Mouse (Mus musculus) olfactory bulb, adult 2 months (tissue): Measurements from ENCODE around the gene Fra10ac1. TPM values are rescaled to one million over a fixed set of nuclear protein-coding genes. Genes with fewer than 3 reads are reported as not detected.

ENCODE experiments used
- H3K27ac ChIP-seq: fragments of 200-500 bp; 2 replicates; pipeline ENCODE4 v1.5.1; 2012; ENCODE audit warnings: low read depth, low read length; ENCODE audit not compliant: insufficient read depth
- H3K4me1 ChIP-seq: fragments of 200-500 bp; 2 replicates; pipeline ENCODE4 v1.6.1; 2012; ENCODE audit warnings: low read length; ENCODE audit not compliant: control insufficient read depth, insufficient read depth
- H3K4me3 ChIP-seq: fragments of 200-500 bp; 2 replicates; pipeline ENCODE4 v1.5.1; 2012; ENCODE audit warnings: mild to moderate bottlenecking, low read depth, low read length, moderate library complexity; ENCODE audit not compliant: insufficient read depth
- CTCF ChIP-seq: fragments of 200-500 bp; IDR thresholded peaks from 2 replicates; pipeline ENCODE4 v1.5.1; 2012; ENCODE audit warnings: low read depth, mild to moderate bottlenecking, low read length, moderate library complexity; ENCODE audit not compliant: insufficient read depth
- POLR2A ChIP-seq: fragments of 200-500 bp; IDR thresholded peaks from 2 replicates; pipeline ENCODE4 v1.6.1; 2012; ENCODE audit warnings: mild to moderate bottlenecking, low read depth, low read length, moderate library complexity; ENCODE audit not compliant: insufficient read depth
- WGBS: fragments of 180-500 bp; shearing (Covaris S2); methylation state at CpG from one replicate; pipeline ENCODE4 v1.1.7; 2018; 5-methylcytosine and 5-hydroxymethylcytosine counted together
- polyA plus RNA-seq: library from polyadenylated mRNA; stranded (reverse); fragments of >200 nt; gene quantifications from 2 replicates; pipeline ENCODE4 v1.2.4, GENCODE M21; 2012; ENCODE audit warnings: low replicate concordance; ENCODE audit not compliant: missing spikeins, insufficient read depth, insufficient read length

Gene Fra10ac1
- polyA plus RNA-seq, result not detected in 2 replicates

DNA sequence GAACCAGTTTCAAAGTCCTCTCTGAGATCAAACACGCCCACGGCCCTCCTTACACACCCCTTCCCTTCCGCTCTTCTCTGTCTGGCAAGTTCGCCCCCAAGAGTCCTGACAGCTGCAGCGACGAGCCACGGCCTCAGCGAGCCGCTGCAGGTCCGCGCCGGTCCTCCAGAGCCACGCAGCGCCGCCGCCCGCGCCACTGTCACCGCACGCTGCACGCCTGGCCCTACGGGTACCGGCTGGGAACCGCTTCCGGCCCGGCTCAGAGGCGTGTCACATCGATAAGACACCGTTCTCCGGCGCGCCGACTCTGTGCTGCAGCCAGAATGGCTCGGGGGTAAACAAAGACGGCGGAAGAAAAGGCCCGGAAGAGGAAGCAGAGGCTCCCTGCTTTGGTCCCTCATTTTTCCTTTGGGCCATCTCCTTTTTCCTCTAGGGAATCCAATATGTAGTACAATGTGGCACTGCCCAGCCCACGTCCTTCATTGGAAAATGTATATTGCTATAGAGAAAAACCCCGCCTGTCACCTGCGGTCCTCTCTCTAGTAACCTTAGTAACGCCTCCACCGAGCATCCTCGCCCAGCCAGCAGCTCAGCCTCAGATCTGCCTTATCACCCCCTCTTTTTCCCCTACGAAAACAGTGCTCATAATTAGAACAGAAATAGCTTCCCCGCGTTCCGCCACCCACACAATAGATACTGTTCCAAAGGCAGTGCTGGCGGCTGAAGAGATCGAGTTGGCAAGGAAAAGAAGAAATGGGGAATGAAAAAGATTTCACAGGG lies at the start of gene Fra10ac1:
Fra10ac1 (minus strand) TSS at position 252 of the 780 bp plus-strand sequence.
- peaks cover 3% of the 10 kb centered on the region; the same call in 1 of the 2 replicates for H3K4me1 ChIP-seq
- peak; percentile 59 for TF ChIP-seq POLR2A
- TF ChIP-seq CTCF, result peak; percentile 62

DNA sequence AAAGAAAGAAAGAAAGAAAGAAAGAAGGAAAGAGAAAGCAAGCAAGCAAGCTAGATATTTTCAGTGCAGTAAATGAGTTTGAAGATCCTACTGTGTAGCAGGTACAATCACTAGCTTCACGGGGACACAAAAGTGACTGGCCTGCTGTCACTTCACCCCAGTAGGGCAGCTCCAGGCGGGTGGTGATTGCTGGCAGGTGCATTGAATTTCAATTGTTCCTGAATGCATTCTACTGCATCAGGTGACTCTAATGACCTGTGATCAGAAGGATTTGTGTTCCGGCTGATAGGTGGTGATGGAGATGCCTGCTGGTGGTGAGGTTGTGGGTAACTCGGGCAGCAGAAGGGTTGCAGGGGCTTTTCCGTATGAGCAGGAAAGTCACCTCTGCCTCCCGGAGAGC lies 47.1 kb upstream of the Fra10ac1 start:
- 68% methylated on average over 6 of the region's 6 CpGs for WGBS
- no peak overlapping the region for H3K4me3 ChIP-seq
- TF ChIP-seq CTCF, result no peak
- TF ChIP-seq POLR2A, result no peak
- no peak overlapping the region for H3K27ac ChIP-seq
- H3K4me1 ChIP-seq, result peaks cover 12% of the 10 kb centered on the region; the same call in 1 of the 2 replicates

More for the DNA sequence above, at the start of gene Fra10ac1:
- under 1% methylated on average over 49 of the region's 49 CpGs for WGBS
- peak within 1 kb of the TSS; percentile 93 for H3K4me3 ChIP-seq
- H3K27ac ChIP-seq, result peak within 1 kb of the TSS; percentile 100

DNA sequence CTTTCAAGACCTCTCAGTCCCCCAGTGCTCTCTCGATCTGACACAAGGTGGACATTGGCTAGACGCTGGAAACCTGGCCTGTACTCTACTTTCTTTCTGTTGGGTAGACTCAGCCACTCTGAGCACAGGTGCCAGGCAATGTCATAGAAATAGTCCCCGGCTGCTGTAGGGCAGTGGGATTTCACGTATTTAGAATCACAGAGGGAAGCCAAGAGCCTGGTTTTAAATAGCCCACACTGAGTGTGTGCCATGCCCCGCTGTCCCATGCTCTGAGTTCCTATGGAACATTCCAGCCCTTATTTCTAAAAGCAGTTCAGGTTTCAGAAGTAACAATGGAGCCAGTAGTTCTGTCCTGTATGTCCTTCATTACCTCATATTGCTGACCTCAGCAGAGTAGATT lies 43.5 kb upstream of the Fra10ac1 start:
- H3K4me3 ChIP-seq, result no peak overlapping the region
- H3K27ac ChIP-seq, result no peak overlapping the region
- no peak for TF ChIP-seq CTCF
- no peak for TF ChIP-seq POLR2A
- H3K4me1 ChIP-seq, result peaks cover 11% of the 10 kb centered on the region
- 72% methylated on average over 5 of the region's 5 CpGs for WGBS

DNA sequence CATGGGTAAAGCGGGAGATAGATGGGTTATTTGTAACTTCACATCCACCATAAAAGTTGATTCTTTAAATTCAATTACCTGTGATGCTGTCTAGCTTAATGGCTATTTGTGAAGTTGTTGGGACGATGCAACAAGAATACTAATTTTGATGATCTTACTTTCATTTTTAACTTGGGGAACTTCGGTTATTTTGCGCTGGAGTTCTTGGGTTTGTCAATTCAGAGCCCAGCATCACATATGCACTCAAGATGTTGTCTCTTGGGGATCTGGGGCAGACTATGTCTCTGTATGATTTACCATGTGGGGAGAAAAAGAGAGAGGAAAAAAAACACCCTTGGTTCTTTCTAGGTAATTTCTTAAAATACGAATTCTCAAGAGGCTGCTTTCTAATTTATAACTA lies 41.8 kb upstream of the Fra10ac1 start:
- no peak overlapping the region for H3K27ac ChIP-seq
- no peak for TF ChIP-seq CTCF
- TF ChIP-seq POLR2A, result no peak
- WGBS, result 30% methylated on average over 5 of the region's 5 CpGs

DNA sequence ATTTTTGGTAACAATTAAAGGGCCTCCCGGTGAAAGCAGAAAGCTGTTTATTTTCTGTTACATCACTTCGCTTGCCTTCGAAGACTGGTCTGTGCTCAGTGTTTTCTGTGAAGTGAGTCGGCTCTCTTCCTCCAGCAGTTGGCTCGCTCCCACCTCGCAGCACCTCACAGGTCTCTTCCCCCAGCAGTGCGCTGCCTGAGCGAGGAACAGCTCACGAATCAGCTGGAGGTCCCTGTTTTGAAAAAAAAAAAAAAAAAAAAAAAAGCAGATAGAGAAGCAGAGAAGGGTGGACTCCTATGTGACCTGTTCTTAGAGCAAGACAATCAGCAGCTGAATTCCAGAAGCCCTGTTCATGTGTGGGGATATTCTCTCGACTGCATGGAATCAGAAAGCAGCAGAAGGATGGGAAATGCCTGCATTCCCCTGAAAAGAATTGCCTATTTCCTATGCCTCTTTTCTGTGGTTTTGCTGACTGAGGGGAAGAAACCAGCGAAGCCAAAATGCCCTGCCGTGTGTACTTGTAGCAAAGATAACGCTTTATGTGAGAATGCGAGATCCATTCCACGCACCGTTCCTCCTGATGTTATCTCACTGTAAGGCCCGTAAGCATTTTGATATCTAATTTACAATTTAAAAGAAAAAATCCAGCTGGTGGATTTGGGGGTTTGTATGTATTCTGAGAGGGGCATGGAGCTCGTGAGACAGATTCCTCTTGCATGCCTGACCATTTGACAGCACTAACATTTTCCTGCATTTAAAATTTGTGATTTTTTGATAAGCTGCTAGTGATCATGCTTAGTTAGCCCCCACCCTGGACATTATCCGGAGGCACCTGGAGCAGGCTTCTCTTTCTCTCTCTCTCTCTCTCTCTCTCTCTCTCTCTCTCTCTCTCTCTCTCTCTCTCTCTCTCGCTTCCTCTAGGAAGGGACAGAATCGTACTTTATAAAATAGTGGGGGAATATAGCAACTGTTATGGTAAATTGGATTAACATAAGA lies 40.8 kb upstream of the Fra10ac1 start, which contains the start of gene Lgi1:
Lgi1 (plus strand) TSS at position 32 of the 996 bp plus-strand sequence.
- Histone ChIP-seq H3K27ac (peak within 1 kb of the TSS; percentile 90), H3K4me3 (peak within 1 kb of the TSS; percentile 38), H3K4me1 (peaks cover 14% of the 10 kb centered on the region)
- TF ChIP-seq CTCF (no peak), POLR2A (0 out of 2 replicates have a peak, but pooled peaks have one; percentile 6)
- WGBS, result 7% methylated on average over 21 of the region's 21 CpGs

More for the DNA sequence above, 41.8 kb upstream of the Fra10ac1 start:
- Histone ChIP-seq H3K4me3 (no peak overlapping the region), H3K4me1 (peaks cover 12% of the 10 kb centered on the region)

DNA sequence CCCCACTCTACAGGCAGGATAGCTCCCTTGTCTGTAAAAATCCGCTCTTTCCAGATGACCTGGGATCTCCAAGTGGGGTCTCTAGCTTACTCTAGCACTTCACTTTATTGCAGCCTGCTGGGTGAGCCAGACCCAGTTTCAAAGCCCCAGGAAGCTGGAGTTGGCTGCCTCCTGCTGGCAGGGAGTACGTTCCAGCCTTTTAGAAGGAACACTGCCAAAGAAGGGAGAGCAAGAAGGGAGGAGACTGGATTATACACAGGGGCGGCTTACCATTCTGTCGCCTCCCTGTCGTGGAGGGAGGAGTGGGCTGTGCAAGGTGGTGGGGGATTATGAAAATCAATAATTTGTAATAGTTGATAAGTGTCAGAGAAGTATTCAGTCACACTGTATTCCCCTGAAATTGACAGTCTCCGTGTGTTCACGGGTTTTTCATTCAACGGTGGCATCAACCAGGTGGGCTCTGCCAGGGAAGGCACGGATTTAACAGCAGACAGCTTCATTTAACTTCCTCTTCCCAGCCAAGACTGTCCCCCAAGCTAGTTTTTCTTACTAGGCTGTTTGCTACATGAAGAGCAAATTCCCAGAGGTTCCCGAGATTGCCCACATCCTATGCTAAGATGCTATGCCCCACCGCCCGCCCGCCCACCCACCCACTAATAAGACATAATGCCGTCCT lies 40.0 kb upstream of the Fra10ac1 start:
- H3K4me1 ChIP-seq, result peaks cover 18% of the 10 kb centered on the region
- H3K4me3 ChIP-seq, result peak overlapping the region; percentile 24
- TF ChIP-seq POLR2A, result peak; percentile 8; the same call in 1 of the 2 replicates
- peak; percentile 66; the same call in 1 of the 2 replicates for TF ChIP-seq CTCF
- peak overlapping the region; percentile 63 for H3K27ac ChIP-seq
- WGBS, result 6% methylated on average over 14 of the region's 14 CpGs

DNA sequence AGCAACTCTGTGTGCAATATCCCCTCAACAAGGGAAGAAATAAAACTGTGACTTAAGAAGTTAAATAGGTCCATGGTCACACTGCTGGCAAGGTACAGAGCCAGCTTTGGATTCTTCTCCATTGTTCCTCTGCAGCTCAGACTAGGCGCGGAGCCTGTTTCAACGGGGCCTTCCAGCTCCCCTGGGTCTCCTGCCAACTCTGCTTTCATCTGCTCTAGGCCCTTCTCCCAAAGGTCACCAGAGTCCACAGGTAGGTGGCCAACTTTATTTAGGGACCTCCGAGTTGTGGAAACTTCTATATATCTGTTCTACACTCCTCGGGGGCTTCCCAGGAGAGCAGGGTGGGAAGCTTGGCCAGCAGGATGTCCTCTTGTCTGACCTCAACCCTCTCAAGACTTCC lies 37.4 kb upstream of the Fra10ac1 start:
- H3K27ac ChIP-seq, result no peak overlapping the region
- peaks cover 19% of the 10 kb centered on the region for H3K4me1 ChIP-seq
- 67% methylated on average over 5 of the region's 5 CpGs for WGBS
- no peak for TF ChIP-seq POLR2A
- TF ChIP-seq CTCF, result no peak
- no peak overlapping the region for H3K4me3 ChIP-seq

DNA sequence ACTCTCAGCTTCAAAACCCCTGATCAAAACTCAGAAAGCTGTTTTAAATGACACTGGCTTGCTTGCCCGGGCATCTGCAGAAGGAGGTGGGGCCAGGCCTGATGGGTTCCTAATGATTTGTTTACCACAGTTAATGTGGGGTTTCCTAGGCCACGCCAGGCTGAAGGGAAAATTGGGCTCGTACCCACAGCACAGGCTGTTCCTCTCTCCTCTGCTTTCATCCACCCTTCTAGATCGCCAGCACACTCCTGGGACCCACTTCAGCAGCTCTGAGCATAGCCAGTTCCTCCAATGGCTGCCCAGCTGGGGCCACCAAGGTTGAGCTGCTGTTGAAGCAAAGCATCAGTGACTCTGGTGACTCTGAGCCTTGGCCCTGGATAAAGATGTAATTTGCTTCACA lies 36.4 kb upstream of the Fra10ac1 start:
- WGBS, result 29% methylated on average over 4 of the region's 4 CpGs
- no peak for TF ChIP-seq CTCF
- TF ChIP-seq POLR2A, result no peak
- Histone ChIP-seq H3K4me3 (no peak overlapping the region), H3K27ac (peak overlapping the region; percentile 16; the same call in 1 of the 2 replicates), H3K4me1 (peaks cover 20% of the 10 kb centered on the region)
